Mouse (Mus musculus) natural killer cell, adult 2 months (primary cell): ENCODE data around the gene Unc13a.

Experiments used
- DNase-seq, 2 experiments: peaks; one replicate each; pipeline ENCODE4 v3.0.0; 2022; ENCODE audit warnings: low spot score in 2 of 2

The Unc13a gene

GRCm38 (mm10) chr8:71665331-71666130 is 6.0 kb downstream of the Unc13a start:
- peak; percentile 81 to 85 for DNase-seq

- DNase-seq = peak; percentile 70 to 81
These were observed 11.0 kb downstream of the Unc13a start for GRCm38 (mm10) chr8:71660325-71661120.

GRCm38 (mm10) chr8:71659751-71660150 is 11.8 kb downstream of the Unc13a start:
- no peak for DNase-seq

GRCm38 (mm10) chr8:71658515-71659049 is 13.0 kb downstream of the Unc13a start:
- DNase-seq = no peak

GRCm38 (mm10) chr8:71657816-71658215 is 13.7 kb downstream of the Unc13a start:
- DNase-seq = no peak

- no peak for DNase-seq
These were observed 17.0 kb downstream of the Unc13a start for GRCm38 (mm10) chr8:71654600-71654999.

GRCm38 (mm10) chr8:71645510-71645909 is 26.0 kb downstream of the Unc13a start:
- no peak for DNase-seq

GRCm38 (mm10) chr8:71639318-71639717 is 32.2 kb downstream of the Unc13a start:
- no peak for DNase-seq

- no peak for DNase-seq
These were observed 33.2 kb downstream of the Unc13a start for GRCm38 (mm10) chr8:71638321-71638720.

- no peak for DNase-seq
These were observed 34.1 kb downstream of the Unc13a start for GRCm38 (mm10) chr8:71637149-71638095.

- peak in 1 of 2 experiments; percentile 60 for DNase-seq
These were observed 37.4 kb downstream of the Unc13a start for GRCm38 (mm10) chr8:71633981-71634667.

GRCm38 (mm10) chr8:71633164-71633563 is 38.4 kb downstream of the Unc13a start:
- DNase-seq = peak; percentile 42 to 74

GRCm38 (mm10) chr8:71631897-71632296 is 39.7 kb downstream of the Unc13a start:
- no peak for DNase-seq

GRCm38 (mm10) chr8:71630761-71631160 is 40.8 kb downstream of the Unc13a start:
- no peak for DNase-seq

GRCm38 (mm10) chr8:71629781-71630212 is 41.8 kb downstream of the Unc13a start:
- DNase-seq = peak in 1 of 2 experiments; percentile 30

GRCm38 (mm10) chr8:71629096-71629697 is 42.4 kb downstream of the Unc13a start:
- DNase-seq = peak; percentile 88 to 93

GRCm38 (mm10) chr8:71628396-71629095 is 43.0 kb downstream of the Unc13a start:
- no peak for DNase-seq

GRCm38 (mm10) chr8:71627265-71628099 is 44.1 kb downstream of the Unc13a start:
- DNase-seq = no peak

GRCm38 (mm10) chr8:71626753-71627152 is 44.8 kb downstream of the Unc13a start:
- DNase-seq = no peak
